Mouse (Mus musculus) testis, adult 2 months (tissue): Measurements from ENCODE around the gene Plpp7.

Experiments
- CTCF ChIP-seq: fragments of 200-500 bp; IDR thresholded peaks from 2 replicates; pipeline ENCODE4 v1.5.1; 2012; ENCODE audit warnings: low read depth, mild to moderate bottlenecking, inconsistent platforms, low read length, moderate library complexity; ENCODE audit not compliant: control insufficient read depth, insufficient read depth, insufficient replicate concordance
- POLR2A ChIP-seq: fragments of 200-500 bp; IDR thresholded peaks from 2 replicates; pipeline ENCODE4 v1.6.1; 2012; ENCODE audit warnings: low read depth, mild to moderate bottlenecking, inconsistent platforms, low read length, moderate library complexity; ENCODE audit not compliant: control insufficient read depth

DNA sequence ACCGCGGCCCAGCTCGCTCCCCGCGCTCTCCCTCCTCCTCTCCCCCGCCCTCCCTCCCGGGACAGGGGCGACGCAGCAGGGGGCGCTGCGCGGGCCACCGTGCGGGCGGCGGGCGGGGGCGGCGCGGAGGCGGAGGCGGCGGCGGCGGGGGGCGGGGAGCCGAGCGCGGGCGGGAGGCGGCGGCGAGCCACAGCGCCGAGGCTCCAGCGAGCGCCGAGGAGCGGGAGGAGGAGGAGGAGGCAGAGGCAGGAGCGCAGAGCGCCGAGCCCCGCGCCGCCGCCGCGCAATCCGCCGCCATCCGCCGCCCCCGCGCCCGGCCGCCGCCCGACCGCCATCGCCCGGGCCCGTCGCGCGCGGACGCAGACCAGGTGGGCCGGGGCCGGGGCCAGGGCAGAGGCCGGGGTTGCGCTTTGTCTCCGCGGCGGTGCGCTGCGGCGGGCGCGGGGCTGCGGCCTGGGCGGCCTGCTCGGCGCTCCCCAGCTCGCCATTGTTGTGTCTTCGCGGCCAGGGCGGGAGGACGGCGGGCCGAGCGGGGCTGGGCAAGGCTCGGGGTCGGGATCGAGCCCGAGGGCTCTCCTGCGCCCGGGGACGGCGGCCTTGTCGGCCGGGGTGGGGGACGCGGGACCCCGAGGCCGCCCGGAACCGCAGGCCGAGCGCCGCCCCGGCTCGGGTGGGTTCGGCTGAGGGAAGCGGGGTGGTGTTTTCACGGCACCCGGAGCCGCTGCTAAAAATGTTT lies 55.8 kb downstream of the Plpp7 start, which contains the start of gene Prrc2b:
- no peak for TF ChIP-seq POLR2A
- TF ChIP-seq CTCF: no peak
